Mouse (Mus musculus) left cerebral cortex, adult 18-20 months (tissue): Measurements from ENCODE around the gene RPS10-NUDT3. TPM values are rescaled to one million over a fixed set of nuclear protein-coding genes. Genes with fewer than 3 reads are reported as not detected.
"Not testable (repeated sequence)": the region's sequence is repeated elsewhere in the genome, so short reads cannot be mapped to it uniquely, and the experiment has no call there.

Experiments used
- DNase-seq, 2 experiments: peaks; one replicate each; pipeline ENCODE4 v3.0.0; 2021 to 2022; ENCODE audit warnings: low spot score in 2 of 2, mixed read lengths in 1 of 2
- total RNA-seq, 2 experiments: library from RNA; stranded (reverse); gene quantifications; 2 replicates each; pipeline ENCODE4 v1.2.3; 2021

The RPS10-NUDT3 gene
- total RNA-seq, 2 experiments from 2014 or later = not detected

DNA sequence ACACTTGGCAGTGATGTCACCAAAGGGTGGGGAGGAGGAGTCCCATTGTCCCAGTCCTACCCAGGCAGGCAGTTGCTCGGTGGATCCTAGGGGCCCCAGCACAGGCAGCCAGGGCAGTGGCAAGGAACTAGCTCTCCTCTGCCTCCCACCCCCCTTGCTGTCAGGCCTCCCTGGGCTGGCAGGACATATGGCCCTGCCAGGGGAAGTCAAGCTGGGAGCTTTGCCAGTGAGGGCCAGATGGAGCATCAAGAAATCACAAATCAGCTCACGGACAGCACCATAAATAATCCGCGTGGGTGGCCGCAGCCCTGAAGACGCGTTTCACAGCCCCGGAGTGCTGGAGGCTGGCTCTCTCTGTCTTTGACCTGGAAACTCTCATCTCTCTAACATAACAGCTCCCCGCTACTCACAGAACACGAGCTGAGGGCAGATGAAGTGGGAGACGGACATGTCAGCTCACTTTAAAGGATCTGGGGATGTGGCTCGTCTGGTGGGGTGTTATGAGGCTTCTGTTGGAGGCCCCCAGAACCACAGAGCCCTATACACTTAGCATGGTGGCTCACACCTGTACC is 7.6 kb upstream of the RPS10-NUDT3 start:
- peak; percentile 83 to 90 for DNase-seq

DNA sequence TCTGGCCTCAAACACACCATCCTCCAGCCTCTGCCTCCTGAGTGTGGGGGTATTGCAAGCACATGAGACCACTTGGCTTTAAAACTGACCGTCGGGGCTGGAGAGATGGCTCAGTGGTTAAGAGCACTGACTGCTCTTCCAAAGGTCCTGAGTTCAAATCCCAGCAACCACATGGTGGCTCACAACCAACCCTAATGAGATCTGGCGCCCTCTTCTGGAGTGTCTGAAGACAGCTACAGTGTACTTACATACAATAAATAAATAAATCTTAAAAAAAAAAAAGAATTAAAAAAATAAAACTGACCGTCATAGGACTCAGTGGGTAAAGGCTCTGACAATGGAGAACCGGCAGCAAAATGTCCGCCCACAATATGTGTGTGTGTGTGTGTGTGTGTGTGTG is 4.8 kb upstream of the RPS10-NUDT3 start:
- not testable (repeated sequence) for DNase-seq

DNA sequence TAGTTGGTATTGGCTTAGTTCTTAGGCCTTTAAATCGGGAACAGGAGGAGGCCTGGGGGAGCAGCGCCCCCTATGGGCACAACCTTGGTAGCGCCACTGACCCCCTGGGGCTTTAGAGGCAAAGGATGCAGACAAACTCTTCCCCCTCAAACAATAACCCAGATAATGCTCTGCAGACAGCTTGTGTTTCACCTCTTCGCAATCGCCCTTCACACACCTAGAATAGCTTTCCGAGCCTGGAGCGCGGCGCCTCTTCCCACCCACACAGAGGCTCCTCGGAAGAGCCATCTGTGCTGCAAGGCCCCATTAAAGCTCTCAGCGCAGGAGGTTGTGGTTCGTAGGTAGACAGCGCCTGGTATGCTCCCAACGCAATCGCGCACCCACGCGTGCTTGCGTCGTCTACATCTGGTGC is 3.9 kb upstream of the RPS10-NUDT3 start:
- peak; percentile 81 to 87 for DNase-seq

DNA sequence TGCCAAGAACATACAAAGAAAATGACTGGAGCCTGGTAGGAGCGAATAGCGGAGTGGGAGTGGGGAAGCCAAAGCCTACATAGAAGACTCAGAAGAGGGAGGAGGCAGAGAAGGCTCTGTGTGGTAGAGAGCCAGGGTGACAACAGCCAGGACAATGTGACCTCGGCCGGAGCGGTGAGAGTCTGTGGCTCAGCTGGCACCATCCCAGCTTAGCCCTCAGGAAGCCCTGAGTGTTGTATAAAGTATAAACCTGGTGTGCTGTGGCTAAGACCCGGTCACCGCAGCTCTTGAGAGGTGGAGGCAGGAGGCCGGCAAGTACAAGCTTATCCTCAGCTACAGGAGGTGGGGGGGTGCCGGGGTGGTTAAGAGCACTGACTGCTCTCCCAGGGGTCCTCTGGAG is 2.3 kb upstream of the RPS10-NUDT3 start:
- DNase-seq = no peak

DNA sequence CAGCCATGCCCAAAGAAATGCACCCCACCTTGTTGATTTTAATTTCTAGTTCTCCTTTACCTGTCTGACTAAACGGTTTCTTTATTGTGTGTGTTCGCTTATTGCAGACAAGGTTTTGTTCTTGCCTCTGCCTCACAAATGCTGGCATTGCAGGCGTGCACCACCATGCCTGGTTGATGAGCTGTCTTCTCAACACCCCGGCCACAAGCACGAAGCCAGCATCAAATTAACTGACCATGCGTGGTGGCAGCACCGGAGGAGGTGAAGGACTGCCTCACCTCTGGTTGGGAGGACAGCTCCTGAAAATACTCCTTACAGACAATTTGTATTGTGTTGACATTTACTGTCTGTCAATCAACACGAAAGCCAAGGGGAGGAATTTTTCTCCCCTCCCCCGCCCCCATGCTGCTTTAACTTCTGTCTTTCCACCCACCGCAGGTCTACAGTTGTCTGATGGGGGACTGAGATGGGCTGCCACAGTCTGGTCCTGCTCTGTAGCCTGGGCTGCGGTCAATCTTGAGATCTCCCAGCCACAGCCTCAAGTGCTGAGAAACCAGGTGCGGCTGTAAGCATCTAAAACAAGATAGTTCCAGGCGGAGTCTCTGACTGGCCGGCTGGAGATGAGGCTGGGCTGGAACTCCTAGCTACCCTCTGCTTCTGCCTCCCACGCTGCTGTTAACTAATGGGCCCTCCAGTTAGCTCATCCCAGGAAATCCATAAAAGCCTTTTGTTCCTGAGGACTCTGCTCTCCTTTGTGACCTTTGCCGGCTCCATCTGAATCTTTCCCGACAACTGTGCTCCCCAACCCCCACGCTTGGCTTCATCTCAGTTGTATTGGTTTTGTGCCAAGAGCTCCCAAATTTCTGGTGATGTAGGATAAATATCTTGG is 1.4 kb upstream of the RPS10-NUDT3 start, which contains the start of gene Rps10:
Rps10 (minus strand) TSS at position 538 of the 889 bp plus-strand sequence.
- DNase-seq = no peak

DNA sequence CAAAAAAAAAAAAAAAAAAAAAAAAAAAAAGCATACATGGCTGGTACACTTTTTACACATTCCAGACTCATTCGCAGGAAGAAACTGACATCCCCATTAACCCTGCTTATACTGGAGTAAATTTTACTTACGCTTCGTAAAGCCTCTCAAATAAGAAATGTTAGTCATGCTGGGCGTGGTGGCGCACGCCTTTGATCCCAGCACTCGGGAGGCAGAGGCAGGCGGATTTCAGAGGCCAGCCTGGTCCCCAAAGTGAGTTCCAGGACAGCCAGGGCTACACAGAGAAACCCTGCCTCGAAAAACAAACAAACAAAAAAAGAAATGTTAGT is 517 bp upstream of the RPS10-NUDT3 start:
- not testable (repeated sequence) for DNase-seq

DNA sequence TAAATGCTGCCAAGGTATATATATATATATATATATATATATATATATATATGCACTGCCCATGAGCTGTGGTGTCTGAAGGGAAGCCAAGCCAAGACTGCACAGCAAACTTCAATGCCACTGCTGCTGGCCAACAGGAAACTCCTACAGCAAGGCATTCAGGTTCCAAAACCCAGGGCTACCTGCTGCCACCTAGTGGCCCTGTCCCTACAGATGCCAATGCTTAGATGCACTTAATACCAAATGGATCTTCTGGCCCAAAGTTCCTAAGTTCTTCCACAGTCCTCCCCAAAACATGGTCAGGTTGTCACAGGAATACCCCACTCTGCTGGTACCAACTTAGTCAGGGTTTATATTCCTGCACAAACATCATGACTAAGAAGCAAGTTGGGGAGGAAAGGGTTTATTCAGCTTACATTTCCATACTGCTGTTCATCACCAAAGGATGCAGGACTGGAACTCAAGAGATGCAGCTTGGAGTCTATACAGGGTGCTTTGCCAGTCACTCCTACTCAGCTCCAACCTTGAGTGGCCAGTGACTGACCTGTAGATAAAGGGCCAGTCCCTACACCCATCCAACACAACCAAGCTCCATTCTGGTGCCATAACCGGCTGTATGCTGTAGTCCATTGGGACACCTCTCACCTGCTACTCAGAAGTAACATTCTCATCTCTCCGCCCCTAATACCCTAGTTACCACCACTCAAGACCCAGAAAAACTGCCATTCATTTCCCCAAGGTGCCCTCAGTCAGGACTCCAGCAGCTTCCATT is 5.6 kb downstream of the RPS10-NUDT3 start:
- DNase-seq = peak; percentile 88

DNA sequence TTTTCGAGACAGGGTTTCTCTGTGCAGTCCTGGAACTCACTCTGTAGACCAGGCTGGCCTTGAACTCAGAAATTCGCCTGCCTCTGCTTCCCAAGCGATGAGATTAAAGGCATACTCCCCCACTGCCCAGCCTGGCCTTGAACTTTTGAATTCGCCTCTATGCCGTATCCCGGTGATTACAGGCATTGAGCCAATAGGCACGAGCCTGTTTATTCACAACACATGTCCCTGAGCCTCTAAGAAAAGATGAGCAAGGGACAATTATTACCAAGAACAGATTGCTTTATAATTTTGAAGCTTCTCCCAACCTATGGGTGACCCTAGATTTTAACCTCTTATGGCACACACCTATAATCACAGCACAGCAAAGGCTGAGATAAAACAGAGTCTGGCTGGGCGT is 6.6 kb downstream of the RPS10-NUDT3 start:
- DNase-seq = no peak

DNA sequence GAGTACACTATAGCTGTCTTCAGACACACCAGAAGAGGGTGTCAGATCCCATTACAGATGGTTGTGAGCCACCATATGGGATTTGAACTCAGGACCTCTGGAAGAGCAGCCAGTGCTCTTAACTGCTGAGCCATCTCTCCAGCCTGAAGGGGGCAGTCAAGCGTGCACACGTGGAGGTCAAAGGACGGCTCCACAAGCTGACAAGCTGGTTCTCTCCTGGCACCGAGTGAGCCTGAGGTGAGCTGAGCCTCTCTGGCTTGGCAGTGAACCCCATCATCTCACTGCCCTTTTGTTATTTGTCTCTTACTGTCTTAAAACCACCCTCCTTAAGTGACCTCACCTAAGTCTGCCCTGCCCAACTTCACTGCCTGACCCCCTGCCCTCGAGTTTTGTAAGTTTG is 7.6 kb downstream of the RPS10-NUDT3 start:
- DNase-seq = no peak

DNA sequence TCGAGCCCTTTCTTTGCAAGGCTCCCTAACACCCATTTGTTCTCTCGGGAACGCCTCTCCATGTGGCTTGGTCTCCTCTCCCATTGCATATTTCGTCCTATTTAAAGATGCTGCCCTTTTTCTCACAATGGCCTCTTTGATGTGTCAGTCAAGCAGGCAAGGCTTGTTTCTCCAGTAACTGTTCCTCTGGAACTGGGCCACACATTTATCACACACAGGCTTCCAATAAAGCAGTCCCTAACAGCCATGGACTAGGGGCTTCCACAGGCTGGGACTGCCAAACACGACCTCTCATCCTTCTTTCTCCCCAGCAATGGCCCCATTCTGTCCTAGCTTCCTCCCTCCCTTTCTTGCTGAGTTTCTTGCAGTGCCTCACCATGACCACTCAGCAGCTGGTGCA is 8.3 kb downstream of the RPS10-NUDT3 start:
- no peak for DNase-seq

DNA sequence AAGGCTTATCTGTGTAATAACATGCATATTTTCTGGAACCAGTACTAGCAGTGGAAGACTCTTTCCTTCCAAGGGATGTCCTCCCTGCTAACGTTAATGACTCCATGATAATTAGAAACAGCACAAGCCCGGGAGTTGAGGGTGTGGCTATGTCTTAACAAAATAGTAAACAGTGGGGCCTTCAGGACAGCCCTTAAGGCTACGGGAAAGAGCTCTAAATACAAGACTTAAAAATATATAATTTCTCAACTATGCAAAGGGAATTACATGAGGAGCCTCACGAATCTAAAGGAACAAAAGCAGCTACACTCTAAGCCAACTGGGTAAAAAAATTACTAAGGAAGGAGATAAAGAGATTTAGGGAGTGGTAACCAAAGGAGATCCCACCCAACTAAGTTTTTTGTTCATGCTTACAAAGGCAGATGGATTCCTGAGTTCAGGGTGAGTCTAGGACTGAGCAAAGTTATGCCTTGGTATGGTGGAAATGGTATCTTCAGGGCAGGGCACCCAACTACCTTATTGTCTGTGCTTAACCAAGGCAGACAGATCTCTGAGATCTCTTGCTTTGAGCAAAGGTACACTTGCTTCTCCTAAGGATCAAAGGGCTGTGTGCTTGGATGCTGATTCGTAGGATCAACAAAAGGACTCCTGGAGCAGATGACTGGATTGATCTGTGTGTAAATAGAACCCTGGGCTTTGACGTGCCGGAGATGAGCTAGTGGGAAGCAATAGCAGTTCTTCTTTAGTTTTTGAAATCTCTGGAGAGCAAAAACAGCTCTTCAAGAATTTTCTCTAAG is 9.4 kb downstream of the RPS10-NUDT3 start:
- DNase-seq = no peak

DNA sequence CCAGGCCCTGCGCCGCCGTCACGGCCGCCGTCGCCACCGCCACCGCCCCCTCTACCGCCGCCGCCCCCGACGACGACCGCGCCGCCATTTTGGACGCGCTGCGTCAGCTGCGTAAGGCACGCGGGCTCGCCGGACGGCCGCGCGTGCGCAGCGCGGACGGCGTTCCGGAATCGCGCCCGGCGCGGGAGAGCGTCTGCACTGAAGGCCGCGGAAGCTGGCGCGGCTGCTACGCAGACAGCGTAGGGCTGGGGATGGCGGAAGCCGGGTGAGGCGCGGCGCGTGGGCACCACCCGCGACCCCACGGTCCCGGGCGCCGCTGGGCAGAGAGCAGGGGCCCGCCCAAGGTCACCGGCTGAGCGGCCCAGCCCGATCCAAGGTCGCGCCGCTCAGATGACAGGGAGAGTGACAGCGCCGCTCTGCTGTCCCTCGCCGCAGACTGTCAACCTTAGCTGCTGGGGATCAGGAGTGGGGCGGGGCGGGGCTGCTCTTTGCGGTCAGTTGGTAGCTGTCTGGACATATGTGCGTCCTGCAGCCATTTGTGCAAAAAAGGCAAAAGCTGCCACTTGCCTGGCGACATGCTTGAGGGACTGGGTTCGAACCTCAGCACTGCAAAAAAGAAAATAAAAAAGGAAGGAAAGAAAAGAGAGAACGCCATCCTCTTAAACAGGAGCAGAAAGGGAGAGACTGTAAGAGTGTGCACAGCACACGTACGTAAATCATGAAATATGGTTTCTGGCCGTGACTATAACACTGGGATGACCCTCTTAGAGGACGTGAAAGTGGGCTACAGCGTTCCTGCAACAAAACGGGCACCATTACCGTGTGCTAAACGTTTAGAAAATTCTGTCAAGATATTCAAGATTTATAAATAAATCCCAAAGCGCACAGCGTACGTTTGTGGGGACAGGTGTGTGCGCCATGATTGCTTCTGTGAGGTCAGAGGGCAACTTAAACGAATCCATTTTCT is 11.4 kb downstream of the RPS10-NUDT3 start, which contains the start of gene Nudt3:
Nudt3 (minus strand) TSS at position 136 of the 967 bp plus-strand sequence.
- peak; percentile 86 to 91 for DNase-seq

DNA sequence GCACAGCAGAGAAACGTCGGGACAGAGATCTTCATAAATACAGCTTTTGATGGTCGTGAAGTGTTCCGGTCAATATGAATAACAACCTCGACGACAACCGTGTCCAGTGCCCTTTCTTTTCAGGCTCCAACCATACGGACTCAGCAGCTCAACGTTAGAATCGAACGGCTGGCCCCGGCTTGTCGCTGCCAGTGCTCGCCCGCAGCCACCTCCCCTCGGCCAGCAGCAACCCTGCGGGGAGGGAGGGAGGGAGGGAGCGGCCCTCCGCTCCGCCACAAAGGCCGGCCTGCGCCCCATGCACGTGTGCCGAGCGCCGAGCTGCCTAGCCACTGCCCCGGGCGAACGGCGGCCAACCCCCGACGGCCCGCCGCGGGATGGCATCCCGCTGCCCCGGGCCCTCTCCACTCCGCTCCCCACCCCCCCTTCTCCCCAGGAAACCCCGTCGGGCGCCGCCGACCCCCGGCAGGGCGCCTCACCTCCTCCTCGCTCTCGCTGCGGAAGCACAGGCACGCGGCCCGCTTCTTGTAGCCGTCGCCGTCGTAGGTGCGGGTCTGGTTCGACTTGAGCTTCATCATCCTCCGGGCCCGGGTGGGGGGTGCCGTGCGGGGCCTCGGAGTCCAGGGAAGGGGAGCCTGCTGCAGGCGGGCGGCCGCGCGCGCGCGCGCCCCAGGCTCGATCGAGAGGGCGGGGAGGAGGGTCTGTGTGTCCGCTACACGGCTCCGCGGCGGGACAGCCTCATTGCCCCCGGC is 12.2 kb downstream of the RPS10-NUDT3 start:
- peak in 1 of 2 experiments; percentile 36 for DNase-seq

DNA sequence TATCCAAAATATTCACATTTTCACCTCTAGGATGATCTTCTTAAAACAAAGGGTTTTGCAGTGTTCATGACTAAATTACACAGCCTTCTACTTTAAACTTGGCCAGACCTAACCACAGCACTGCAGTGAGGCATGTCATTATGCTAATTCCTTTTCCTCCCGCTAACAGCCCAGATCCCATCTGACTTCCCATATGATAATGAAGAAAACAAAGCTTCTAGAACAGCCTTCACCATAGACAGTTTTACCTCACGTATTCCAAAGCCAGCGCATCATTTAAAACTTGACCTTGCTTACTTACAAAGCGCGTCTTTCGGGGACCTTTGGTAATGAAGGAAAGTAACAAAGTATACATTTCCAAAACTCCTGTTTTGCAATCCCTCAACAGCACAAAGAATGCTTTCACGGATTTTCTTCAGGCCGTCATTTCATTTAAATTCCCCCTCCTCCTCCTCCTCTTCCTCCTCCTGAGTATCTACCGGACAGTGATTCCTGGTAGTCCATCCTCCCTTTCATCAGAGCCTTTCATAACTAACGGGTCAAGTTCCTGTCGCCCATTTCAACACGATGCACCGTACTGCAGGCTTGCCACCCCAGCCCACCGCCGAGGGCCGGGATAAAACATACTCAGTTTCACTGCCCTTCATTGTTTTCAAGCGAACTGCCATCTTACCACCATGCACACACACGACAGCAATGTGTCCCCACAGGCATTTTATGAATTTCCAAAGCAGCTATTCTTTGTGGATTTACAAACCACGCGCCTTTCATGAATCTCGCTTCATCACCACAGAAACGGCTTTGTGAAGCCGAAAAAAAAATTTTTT is 13.1 kb downstream of the RPS10-NUDT3 start:
- DNase-seq = no peak

DNA sequence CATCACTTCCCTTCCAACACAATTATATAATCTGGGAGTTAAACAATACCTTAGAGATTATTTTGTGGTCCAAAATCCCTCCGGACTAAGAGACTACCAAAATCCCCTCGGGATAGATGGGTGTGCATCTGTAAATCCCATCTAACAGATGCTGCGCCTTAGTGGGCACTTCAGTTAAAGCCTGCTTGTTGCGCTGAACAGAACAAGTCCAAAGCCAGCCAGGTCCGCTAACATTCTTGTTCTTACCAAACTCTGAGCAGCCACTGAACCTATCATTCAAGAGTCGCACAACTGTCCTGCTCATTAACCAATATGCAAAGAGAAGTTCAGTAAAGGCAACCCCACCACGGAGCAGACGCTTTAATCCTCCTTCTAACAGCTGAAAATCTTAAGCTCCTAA is 13.9 kb downstream of the RPS10-NUDT3 start:
- DNase-seq = no peak

DNA sequence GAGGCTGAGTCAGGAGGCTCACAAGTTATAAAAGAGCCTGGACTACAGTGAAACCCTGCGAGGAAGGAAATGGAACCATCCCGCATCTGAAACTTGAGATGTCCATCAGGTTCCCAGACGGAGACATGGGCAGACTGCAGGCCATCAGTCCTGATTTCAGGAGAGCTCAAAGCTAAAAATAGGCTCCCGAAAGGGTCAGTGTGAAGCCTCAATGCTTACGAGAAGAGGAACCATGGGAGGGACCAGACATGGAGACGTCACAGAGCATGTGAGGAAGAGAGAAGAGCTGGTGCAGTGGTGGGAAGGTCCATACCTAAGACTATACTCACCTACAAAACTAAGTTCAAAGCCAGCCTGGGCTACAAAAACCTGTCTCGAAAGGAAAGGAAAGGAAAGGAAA is 19.6 kb downstream of the RPS10-NUDT3 start:
- DNase-seq = no peak

DNA sequence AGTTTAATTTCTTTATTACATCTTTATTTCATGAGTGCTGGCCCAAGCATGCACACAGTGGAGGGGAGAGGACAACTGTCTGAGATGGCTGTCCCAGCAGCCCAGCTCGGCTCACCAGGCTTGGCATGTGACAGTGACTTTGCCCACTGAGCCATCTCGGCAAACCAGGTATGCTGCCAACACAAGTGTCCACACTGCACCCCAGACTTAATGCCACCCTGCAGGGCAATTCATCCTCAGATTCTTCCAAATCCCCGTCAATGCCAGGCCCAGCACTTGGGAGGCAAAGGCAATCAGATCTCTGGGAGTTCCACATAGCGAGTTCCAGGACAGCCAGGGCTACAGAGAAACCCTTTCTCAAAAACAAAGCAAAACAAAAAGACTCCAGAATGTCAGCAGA is 22.0 kb downstream of the RPS10-NUDT3 start:
- no peak for DNase-seq

DNA sequence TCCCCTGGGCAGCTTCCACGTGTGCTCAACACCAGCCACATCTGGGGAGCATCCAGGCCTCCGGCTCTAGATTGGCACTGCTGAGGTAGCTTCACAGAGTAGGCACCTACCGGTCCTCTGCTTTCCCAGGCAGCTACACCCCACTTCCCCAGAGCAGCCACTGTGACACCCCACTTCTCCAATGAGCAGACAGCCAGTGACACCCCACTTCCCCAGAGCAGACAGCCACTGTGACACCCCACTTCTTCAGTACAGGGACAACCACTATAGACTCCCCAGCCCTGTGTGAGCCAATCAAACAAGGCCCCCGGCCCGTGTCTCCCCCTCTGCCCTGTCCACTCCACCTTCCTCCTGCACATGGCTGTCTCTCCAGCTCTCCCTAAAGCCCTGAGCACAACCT is 23.0 kb downstream of the RPS10-NUDT3 start:
- no peak for DNase-seq
